Mouse (Mus musculus) MN1 (cell line): ENCODE measurements around the gene Kcp.

Experiments used
- DNase-seq: peaks from one replicate; pipeline ENCODE4 v3.0.0-alpha.2; 2016; ENCODE audit warnings: low spot score

Kcp gene

DNA sequence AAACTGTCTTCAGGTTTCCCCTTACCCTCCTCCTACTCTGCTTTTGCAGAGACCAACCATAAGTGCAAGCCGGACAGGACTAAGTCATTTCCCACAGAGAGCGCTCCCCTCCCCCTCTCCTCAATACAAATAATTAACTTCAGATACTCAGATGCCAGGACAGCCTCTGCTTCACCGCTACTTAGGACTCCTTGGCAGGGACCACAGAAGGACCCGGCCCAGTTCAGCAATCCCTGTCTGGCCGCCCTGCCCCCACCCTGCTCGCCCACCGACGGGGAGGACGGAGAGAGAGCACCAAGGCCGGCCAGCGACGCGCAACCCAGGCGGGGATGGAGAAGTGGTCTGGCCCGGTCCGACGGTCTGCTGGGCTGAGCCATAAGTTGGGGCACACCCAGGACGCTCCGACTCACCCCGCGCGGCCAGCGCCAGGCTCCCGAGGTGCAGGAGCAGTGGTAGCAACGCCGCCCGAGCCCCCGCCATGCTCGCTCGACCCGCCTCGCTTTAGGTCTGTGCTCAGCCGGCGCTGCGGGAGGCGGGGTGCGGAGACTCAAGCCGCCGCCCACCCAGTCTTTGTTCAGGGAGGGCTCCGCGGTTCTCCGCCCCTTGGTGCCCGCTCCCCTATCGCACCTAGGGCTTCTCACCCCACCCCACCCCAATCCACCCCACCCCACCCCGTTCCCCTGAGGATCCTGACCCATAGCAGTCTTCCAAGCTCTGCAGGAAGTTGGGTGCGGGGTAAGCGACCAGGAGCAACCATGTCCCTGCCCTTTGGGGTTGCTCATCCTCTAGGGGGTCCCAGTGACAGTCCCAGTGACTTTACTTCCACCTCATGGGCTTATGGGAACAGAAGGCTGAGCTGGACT lies at the start of gene Kcp:
TSS of gene Kcp (minus strand) at position 506 of the 863 bp plus-strand sequence.
- peak; percentile 41 for DNase-seq

DNA sequence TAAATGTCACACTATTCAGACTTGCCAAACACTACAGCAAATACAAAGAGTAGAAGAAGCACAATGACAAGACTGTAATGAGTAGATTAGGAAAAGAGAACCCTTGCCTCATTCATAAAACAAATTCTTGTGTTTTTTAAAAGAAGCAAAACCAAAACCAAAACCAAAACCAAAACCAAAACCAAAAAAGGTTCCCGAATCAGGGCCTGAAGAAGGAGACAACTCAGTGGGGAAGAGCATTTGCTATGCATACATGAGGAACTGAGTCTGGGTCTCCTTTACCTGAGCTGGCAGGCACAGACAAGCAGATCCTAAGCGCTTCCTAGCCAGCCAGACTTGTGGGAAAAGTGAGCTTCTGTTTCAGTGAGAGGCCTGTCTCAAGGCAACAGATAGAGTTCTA lies 49.4 kb upstream of the Kcp start:
- DNase-seq: no peak

DNA sequence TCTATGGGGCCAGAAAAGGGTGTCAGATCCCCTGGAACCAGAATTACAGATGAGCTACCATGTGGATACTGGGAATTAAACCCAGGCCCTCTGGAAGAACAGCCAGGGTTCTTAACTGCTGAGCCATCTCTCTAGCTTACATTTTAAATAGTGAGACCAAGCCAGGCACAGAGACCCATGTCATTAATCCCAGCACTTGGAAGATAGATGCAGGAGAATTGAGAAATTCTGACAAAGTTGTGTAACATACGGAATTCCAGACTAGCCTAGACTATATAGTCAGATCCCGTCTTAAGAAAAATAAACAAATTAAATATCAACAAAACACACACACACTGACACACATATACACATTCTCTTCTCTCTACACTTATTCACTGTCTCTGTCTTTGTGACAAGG lies 44.8 kb upstream of the Kcp start:
- DNase-seq: no peak

DNA sequence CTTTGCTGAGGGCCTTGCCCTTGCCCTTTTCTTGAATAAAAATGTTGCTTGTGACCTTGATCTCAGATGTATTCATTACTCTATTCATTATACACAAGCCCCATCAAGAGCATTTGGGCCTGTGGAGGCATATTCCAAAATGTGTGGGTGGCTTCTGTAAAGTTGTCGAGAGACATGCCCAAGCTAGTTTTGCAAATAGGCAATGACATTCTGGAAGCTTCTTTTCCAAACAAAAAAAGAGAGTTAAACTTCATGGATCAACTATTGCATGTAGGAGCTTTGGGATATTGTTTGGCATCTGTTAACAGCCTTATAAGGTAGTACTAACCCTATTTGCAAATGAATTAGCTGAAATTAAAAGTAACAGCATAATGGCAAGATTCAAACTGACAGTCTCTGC lies 40.3 kb upstream of the Kcp start:
- no peak for DNase-seq

DNA sequence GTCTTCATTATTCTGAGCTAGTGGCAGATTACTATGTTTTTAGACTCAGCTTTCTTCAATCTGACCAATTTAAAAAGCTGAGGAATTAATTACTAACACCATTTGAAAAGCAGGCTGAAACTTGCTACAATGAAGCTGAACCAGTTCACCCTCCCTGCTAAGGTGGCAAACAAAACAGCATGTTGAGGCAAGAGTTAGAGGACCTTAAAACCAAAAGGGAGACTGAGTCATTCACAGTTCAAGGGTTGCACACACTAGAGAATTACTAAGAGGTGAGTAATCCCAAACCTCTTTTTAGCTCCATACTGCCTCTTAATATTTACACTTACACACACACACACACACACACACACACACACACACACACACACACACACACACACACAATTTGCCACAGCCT lies 39.8 kb upstream of the Kcp start:
- DNase-seq: no peak

DNA sequence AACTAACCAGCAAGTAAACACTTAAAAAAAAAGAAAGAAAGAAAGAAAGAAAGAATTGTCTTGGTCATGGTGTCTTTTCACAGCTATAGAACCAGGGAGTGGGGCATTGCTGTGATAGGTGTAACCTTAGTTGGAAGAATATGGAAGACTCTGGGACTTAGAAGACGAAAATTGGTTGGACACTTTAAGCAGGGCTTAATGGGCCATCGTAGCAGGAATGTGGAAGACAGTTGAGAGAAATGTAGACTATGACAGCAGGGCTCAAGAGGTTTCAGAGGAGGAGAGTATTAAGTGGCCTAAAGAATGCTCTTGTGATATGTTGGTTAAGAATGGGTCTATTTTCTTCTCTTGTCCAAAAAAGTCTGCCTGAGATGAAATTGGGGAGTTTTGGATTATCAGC lies 37.9 kb upstream of the Kcp start:
- DNase-seq: no peak

DNA sequence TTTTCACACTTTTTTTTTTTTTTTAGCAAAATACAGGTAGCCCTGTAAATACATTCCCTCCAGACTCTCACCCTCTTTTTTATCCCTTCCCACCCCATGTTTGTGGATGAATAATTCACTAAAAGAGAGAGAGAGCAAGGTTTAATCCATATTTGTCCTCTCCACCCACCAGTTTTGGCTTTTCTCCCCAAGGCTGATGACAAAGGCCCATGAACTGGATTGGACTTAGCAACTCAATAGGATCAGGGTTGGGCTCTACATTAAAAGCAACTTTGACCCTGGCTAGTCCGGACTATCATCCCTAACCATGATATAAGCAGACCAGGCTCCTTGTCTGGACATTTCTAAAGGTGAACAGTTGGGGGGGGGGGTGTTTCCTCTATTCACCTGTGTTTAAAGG lies 33.2 kb upstream of the Kcp start:
- no peak for DNase-seq

DNA sequence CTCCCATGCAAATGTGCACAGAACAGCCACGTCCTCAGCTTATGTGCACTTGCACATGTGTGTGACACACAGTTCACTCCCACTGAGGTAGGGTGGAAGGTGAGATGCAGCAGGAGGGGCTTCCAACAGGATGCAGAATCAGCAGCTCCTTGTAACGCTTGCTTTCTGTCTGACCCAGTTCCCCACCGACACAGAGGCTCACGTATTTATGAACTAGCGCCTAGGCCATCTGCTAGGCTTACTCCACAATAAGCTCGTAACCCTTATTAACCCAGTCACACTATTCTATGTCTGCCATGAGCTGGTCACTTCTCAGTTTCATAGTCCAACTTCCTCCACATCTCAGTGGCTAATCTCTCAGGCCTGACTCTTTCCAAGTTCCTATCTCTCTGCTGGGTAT lies 32.5 kb upstream of the Kcp start:
- no peak for DNase-seq

DNA sequence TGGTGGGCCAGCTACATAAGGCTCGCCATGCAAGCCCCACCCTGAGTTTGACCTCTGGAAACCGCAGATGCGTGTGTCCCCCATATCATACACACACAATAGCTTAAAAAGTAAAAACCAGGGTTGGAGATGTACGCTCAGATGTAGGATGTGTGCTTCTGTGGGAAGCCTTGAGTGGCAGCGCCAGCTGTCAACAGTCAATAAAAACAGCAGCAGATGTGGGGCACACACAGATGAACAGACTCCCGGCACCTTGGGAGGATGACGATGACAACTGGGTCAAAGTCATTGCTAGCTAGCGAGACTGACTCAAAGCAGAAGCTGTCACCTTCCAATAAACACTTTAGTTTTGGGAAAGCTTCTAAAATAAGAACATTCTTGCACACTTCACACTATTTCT lies 31.8 kb upstream of the Kcp start:
- no peak for DNase-seq

DNA sequence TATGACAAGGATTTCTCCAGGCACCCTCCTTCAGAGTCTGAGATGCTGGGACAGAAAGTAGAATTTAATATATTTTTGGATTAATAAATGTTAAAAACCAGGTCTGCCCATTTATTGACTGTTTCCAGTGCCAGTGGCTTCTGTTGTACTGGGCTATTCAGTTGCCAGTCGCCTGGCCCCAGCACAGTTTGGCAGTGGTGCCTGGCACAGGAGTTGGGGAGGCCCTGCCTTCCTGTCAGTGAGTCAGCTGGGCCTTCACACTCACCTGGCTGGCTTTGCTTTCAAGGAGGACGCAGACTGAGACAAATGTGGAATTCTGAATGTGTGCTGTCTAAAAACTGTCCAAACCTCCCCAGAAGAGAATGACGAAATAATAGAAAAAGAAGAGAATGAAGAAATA lies 29.5 kb upstream of the Kcp start:
- DNase-seq: no peak

DNA sequence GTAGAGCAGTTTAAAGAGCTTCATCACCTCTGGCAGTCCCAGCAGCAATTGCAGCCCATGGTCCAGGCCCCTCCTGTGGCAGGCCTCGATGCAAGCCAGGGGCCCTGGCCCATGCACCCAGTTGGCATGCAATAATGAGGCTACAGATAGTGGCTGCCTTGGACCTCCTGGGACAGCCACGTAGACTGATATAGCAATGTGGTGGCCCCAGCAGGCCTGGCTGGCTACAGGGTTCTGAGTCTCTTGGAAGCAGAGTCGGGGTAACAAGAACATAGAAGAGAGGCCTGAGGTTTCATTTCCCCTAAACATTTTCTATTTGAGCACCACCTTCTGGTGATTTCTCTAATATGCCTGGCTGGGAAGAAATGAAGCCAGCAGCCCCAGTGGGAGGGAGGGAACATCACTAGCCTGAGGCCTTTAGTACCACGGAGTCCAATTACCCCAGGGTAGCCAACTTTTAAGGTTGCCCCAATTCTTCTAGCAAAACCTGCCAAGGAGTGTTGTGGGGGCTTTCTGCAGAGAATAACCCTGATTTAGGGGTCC lies 29.0 kb upstream of the Kcp start:
- DNase-seq: peak; percentile 18

DNA sequence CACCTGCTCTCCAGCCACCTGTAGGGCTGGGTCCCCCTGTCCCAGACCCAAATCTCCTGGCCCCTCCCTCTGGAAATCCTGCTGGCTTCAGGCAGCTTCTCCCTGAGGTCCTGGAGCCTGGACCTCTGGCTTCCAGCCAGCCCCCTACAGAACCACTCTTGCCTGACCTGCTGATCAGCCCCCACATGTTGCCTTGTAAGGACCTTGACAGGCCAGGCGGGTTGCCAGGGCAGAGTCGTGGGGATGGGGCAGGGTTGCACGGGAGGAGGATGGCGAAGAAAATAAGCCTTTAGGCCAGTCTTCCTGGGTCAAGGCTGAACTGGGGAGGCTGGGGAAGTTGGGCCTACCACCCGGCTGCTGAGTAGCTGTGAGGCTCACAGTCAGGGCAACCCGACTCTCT lies 27.6 kb upstream of the Kcp start:
- no peak for DNase-seq

DNA sequence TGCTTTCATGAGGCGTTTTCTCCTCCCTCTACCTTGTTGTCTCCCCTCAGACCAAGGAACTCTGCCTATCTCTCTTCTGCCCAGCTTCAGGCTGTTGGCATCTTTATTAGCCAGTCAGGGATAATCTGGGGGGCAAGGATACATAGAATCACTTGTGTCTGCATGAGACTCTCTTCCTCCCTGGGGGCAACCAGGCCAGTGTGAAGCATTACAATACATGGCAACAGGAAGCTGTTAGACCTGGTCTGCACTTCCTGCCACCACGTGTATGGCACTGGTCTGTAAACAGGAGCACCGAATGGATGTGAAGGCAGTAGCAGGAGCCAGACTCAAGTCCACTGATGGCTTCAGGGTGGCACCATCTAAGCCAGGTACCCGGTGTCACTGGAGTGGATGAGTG lies 22.3 kb upstream of the Kcp start:
- no peak for DNase-seq

DNA sequence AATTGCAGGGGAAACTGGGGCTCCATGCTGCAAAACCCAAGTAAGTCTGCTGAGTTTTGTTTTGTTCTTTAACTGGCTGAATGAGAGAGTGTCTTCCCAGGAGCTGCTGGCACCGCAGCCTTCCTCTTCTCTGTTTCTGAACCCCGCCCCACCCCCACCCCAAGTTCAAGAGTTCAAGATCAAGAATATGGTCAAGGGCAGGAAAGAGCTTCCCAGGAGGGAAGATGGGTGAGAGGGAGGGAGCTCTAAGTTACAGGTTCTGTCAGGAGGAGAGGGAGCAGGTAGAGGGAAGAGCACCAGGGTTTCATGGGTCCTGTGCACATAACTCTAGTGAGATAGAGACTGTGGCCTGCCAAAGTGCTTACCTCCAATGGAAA lies 21.7 kb upstream of the Kcp start:
- no peak for DNase-seq

DNA sequence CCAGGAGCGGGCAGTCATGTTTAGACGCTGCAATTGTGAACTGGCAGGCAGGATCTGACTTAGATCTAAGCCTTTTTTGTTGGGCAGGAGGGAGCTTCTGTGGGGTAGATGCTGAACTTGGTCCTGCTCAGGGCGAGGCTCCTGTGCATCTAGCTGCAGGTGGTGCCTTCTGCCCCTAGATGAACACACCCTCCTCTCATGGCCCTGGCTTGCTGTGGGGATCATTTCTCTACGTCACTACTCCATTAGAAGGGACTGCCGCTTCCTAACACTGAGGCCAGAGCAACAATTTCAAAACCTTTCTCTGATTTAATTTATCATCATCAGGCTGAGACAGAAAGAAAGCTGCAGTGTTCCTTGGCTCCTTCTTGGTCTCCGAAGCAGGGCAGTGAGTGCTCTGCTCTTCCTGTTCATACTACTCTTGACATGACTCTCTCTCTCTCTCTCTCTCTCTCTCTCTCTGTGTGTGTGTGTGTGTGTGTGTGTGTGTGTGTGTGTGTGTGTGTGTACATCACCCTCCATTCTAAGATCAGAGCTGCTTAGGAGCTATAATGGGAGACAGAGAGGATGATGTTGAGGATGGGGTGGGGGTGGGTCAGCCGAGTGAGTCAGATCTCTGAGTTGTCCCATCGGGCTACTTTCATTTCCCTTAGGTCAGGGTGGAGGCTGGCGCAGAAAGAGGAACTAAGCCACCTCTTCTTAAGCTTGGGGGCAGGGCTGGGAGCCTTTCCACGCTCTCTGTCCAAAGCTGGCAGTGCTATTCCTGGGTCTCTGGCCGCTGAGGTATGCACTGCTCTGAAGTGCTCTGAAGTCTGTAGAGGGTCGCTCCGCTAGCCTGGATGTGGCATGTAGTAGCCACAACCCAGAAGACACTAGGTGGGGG lies 21.1 kb upstream of the Kcp start:
- peak; percentile 35 for DNase-seq

DNA sequence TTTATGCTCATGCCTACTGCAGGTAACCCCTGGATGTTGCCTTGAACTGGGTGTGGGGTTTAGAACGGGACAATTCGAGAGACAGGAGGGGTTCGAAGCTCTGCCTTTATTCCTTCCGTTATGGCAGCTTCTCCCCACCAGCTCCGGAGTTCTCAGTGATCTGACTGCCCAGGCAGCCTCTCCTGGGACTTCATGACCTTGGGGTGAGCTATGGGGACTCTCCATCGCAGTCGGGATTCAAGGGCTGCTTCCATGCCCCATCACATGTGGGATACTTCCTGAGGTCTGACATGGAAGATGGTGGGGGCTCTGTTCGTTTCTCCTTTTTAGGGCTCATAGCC lies 20.4 kb upstream of the Kcp start:
- no peak for DNase-seq

DNA sequence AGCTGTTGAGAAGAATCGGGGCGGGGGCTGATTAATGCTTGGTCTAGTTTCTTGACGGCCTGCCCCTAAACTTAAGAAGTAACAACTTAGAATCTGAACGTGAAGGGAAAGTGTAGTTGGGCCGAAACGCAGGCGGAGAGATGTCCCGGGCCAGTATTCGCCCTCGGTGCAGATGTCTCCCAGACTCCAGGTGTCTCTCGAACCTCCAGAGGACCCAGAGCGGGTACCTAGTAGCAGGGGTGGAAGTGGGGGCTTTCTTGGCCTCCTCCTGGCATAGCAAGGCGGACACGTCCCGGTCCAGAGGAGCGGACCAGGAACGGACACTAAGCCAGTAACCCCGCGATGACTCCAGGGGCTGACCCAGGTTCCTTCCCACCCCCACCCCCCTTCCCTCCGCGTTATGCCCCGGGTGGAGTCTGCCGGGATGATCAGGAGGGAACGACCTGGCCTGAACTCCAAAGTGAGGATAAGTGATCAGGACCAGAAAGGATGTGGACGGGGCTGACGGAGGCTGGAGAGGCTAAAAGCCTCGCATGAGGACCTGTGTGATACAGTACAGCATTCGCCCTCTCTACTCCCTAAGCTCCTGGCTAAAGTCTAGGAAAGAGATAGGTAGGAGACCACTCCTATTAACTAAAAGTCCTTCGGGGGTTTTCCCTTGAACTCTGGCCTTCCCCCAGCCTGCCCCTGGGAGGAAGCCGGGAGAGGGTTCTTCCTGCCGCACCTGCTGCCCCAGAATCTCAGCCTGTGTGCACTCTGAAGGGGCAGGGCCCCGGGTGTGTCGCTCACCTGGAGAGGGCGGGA lies 19.8 kb upstream of the Kcp start:
- DNase-seq: peak; percentile 20

DNA sequence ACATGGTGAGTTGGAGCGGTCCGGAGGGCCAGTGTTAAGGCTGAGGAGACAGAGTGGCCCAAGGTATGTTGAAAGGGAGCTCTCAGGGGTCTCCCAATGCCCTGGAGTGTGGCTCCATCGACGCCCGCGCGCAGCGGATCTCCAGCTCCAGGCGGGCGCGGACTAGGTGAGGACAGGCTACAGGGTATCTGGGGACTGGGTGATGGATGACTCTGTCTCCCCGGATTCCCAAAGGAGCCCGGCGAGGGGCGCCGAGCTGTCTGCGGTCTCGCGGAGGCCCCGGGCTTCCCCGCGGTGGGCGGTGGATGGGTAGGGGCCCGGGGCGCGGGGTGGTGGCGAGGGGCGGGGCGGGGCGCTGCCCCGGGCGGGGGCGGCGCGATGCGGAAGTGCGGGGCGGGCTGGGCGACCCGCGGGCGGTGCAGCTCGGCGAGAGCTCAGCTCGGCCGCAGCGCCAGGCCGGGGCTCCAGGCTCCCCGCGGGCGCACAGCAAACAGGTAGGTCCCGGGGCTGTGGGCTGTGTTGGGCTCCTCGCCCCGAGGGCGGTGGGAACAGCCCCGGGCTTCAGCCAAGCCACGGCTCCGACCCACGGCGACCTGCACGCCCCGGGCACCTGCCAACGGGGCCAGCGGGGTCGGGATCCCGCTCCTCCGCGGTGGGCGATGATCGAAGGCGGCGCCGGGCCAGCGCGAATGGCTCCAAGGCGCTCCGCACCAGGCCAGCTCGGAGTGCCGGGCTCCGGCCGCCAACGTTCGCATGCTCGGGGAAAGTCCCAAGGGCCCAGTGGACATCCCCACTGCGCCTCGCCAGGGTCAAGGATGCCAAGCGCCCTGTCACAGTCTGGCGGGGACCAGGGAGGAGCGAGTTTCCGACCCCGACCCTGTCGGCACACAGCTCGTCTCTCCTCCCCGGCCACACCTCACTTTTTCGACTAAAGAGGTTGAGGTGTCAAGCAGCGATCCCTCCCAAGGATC lies 18.8 kb upstream of the Kcp start, which contains the start of gene Irf5:
TSS of gene Irf5 (plus strand) at position 345 of the 971 bp plus-strand sequence.
- peak; percentile 42 for DNase-seq

DNA sequence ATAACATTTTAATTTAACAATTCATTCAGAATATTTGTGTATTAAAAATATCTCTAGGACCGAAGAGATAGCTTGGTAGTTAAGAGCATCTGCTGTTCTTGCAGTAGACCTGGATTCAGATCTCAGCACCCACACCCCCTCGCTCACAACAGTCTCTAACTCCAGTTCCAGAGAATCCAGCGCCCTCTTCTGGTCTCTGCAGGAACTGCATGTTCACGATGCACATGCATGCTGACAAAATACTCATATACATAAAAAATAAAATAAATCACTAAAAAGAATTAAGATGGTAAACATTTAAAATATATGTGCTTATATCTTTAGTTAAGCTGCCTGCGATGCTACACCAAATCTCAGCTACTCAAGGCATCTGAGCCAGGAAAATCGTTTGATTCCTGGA lies 17.5 kb upstream of the Kcp start:
- peak; percentile 24 for DNase-seq

DNA sequence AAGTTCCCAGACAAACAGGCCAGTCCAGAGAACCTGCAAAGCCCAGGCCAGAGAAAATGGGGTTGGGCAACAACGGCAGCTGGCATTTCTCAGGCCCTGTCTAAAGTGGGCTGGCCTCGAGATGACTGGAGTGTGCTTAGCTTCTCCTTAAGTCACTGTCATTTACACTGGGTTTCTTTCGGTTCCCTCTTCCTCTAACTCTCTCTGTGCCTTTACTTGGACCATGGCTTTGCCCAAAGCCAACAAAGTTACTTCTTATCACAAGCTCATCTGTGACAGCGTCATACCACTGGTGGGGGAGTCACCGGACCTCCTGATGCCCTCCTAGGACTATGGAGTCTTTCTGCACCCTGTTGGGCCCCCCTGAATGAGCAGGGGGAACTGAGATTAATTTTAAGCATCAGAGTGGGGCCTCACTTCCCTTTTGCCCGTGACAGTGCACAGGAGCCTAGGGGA lies 16.3 kb upstream of the Kcp start:
- DNase-seq: peak; percentile 75
